Mouse (Mus musculus): ENCODE results near the gene Mrpl20.

- TF ChIP-seq MYOD1 (IDR thresholded peaks at IDR 0.05; ENCODE audit: control insufficient read depth, insufficient read length, low read depth) = no peak
- peak; percentile 22 for TF ChIP-seq CTCF (IDR thresholded peaks at IDR 0.05; ENCODE audit: control insufficient read depth, insufficient read depth, insufficient read length)
- no peak for TF ChIP-seq USF1 (IDR thresholded peaks at IDR 0.05; ENCODE audit: low read depth)
These were observed 45.1 kb downstream of the Mrpl20 start for GRCm38 (mm10) chr4:155847591-155848352.

Measured in C2C12 (cell line).